Mouse (Mus musculus): ENCODE measurements around the gene Lrrc3c.

- TF ChIP-seq POLR2A (IDR thresholded peaks at IDR 0.05; ENCODE audit: borderline replicate concordance, control insufficient read depth, low read depth, low read length) (no peak), CTCF (IDR thresholded peaks at IDR 0.05; ENCODE audit: control insufficient read depth, insufficient read depth, low read length) (no peak)
Observed at GRCm38 (mm10) chr11:98630646-98631045, 32.6 kb downstream of the Lrrc3c start.

All from bone marrow, adult 2 months (tissue).